Comparison of ENCODE assay signal across 9 mouse cellular contexts in genomic region chr10:68089435-68090196, GRCm38 (mm10).
A peak's percentile ranks its signal among the peaks of the same experiment; 100 is the strongest.
DNase-seq lines count a peak whose midpoint lies in the region; ATAC-seq and TF ChIP-seq lines count a peak whose summit lies in the region.
"Had no signal": no experiment of that assay in that cellular context is flagged by ENCODE, and none has a peak within 500 bp of the region (broad histone marks: within the 10 kb centered on the region; RNA-seq: fewer than 3 reads in every experiment).

No protein-coding gene starts in this region.

- peak; percentile 78 for DNase-seq in kidney, postnatal 0 days (ENCODE audit: low spot score)
- DNase-seq in kidney, adult 8-10 months = no peak
- peak; percentile 64 for DNase-seq in ES-CJ7 (ENCODE audit: low read depth, low spot score)
- no peak for DNase-seq in ovary, postnatal 36 days (ENCODE audit: low spot score)
- DNase-seq in Muller cell, postnatal 12 days (ENCODE audit: inconsistent ontology term) = no peak
- no peak for DNase-seq in left cerebral cortex, adult 8-10 months (ENCODE audit: low spot score in 2 of 2)

- no peaks in the 10 kb centered on the region for H3K4me1 ChIP-seq in kidney, postnatal 0 days (replicated peaks; ENCODE audit: insufficient read depth, low read length)

- no peak overlapping the region for H3K27ac ChIP-seq in kidney, postnatal 0 days
- H3K27ac ChIP-seq: macrophage had no signal

- peak; percentile 68 for TF ChIP-seq CTCF in kidney, postnatal 0 days (IDR thresholded peaks at IDR 0.05; ENCODE audit: low read depth)

- H3K27me3 ChIP-seq in kidney, postnatal 0 days (ENCODE audit: insufficient read depth, low read length) = no peaks in the 10 kb centered on the region

- H3K4me3 ChIP-seq in kidney, postnatal 0 days (replicated peaks; ENCODE audit: low read depth, low read length) = no peak overlapping the region

- no peak overlapping the region for H3K9ac ChIP-seq in kidney, postnatal 0 days (ENCODE audit: low read depth, low read length)

- no peaks in the 10 kb centered on the region for H3K9me3 ChIP-seq in kidney, postnatal 0 days (replicated peaks; ENCODE audit: low read length)

- no peak for ATAC-seq in kidney, postnatal 0 days (replicated peaks; ENCODE audit: low FRiP score, low read depth)
- ATAC-seq in erythroblast, adult 5-6 weeks (replicated peaks; ENCODE audit: low FRiP score, poor library complexity, severe bottlenecking) = peak; percentile 84
- ATAC-seq in megakaryocyte-erythroid progenitor cell, adult 5-6 weeks (replicated peaks; ENCODE audit: low FRiP score, low TSS enrichment, poor library complexity, severe bottlenecking) = peak; percentile 85

- 61% methylated on average over 15 of the region's 15 CpGs for WGBS in kidney, postnatal 0 days

- peaks cover 3% of the 10 kb centered on the region; the same call in 1 of the 2 replicates for H3K36me3 ChIP-seq in kidney, postnatal 0 days (ENCODE audit: insufficient read depth, low read length)

- no peak overlapping the region for H3K4me2 ChIP-seq in kidney, postnatal 0 days (ENCODE audit: low read length)

Comparison
In these comparisons a context has a peak if more than half of its experiments do, and no peak if none do; other contexts are left out.
1. DNase-seq: peak in kidney, postnatal 0 days (single experiment) and ES-CJ7 (single experiment); none in kidney, adult 8-10 months (0 of 2), ovary, postnatal 36 days (single experiment), Muller cell, postnatal 12 days (single experiment) and left cerebral cortex, adult 8-10 months (0 of 2).